Mouse (Mus musculus) layer of hippocampus, adult 18-20 months (tissue): ENCODE results near the gene Pes1. TPM values are rescaled to one million over a fixed set of nuclear protein-coding genes. Genes with fewer than 3 reads are reported as not detected.

ENCODE experiments used
- DNase-seq, 2 experiments: peaks; one replicate each; pipeline ENCODE4 v3.0.0; 2022; ENCODE audit warnings: low spot score in 2 of 2
- total RNA-seq, 2 experiments: library from RNA; stranded (reverse); gene quantifications; 2 replicates each; pipeline ENCODE4 v1.2.3; 2021

Gene Pes1
- total RNA-seq, 2 experiments from 2014 or later = 40.0 to 40.2 TPM

- DNase-seq = no peak
These were observed 2.0 kb upstream of the Pes1 start for GRCm38 (mm10) chr11:3961761-3962160.

- DNase-seq = no peak
These were observed 620 bp upstream of the Pes1 start for GRCm38 (mm10) chr11:3963155-3963554.

- DNase-seq = no peak
These were observed 819 bp downstream of the Pes1 start for GRCm38 (mm10) chr11:3964416-3965172.

DNA sequence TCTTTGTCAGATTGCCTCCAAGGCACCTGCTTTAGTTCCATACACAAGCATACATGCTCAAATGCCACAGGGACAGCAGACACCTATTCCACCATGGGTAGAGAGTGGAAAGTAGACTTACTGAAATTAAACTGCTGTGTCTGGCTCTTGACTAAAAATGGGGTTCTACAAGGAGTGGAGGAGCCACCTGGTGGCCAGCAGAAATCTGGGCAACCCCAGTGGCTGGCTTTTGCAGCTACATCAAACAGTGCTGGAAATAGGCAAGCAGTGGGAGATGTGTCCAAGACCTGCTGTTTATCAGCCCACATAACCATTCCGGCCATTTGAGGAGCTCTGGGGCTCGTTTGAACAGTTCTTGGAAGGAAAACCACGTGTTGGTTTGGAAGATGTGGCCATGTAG is 6.1 kb downstream of the Pes1 start:
- DNase-seq = no peak

DNA sequence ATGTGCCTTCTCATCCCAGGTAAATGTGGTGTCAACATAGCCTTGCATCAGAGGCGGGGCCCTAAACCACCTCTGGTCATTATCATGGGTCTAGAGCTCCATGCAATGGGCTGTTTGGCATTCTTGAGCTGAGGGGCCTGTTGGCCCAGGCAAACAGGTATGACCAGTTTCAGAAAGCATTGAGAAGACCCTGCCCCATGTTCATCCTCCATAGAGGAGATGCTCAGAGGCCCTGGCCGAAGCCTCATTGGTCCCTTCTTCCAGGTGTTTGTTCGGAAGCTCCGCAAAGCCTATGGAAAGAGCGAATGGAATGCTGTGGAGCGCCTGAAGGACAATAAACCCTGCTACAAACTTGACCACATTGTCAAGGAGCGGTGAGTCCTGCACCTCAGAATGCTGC is 6.6 kb downstream of the Pes1 start:
- no peak for DNase-seq

DNA sequence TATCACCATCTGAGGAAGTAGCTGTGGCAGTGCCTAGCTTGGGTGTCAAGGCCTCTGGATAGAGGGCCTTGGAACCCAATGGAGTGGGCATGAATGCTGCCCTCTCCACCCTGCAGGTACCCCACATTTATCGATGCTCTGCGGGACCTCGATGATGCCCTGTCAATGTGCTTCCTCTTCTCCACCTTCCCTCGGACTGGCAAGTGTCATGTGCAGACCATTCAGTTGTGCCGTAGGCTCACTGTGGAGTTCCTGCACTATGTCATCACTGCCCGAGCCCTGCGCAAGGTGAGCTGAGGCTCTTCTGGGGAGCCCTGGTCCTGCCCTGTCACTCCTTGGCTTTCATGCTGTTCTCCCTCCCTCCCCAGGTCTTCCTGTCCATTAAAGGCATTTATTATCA is 9.3 kb downstream of the Pes1 start:
- DNase-seq = no peak

- DNase-seq = no peak
These were observed 10.5 kb downstream of the Pes1 start for GRCm38 (mm10) chr11:3974311-3974710.

DNA sequence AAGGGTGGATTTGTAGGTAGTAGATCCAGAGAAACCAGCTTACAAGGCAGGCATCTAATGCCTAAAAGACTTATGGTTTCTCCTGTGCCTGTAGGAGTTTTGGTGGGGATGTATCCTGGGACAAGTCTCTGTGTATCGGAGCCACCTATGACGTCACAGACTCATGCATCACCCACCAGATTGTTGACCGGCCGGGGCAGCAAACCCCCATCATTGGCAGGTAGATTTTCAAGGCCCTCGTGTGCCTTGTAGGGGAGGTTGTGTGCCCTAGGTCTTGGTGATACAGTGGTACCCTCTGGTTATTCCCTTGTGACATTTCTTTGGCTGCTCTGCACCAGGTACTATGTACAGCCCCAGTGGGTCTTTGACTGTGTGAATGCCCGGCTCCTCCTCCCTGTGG is 12.9 kb downstream of the Pes1 start, which contains the start of gene 4930556J24Rik:
Gene 4930556J24Rik, minus strand, starts transcription at position 101 of the 400 bp plus-strand sequence.
- DNase-seq = no peak

DNA sequence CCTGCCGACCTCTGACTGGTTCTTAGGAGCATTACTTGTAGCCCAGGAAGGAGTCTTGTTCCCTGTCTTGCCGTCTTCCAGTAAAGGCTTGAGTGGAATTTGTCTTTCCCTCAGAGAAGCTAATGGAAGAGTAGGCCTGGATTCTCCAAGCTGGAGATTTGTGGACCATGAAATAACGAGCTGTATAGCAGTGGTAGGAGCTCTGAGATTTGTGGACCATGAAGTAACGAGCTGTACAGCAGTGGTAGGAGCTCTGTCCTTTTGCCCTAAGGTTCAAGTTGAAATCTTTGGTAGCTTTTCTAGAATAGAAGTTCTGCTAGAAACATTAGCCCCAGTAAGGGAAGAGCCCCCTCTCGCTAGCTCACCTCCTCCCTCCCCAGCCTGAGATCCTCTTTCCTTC is 14.6 kb downstream of the Pes1 start:
- DNase-seq = no peak

DNA sequence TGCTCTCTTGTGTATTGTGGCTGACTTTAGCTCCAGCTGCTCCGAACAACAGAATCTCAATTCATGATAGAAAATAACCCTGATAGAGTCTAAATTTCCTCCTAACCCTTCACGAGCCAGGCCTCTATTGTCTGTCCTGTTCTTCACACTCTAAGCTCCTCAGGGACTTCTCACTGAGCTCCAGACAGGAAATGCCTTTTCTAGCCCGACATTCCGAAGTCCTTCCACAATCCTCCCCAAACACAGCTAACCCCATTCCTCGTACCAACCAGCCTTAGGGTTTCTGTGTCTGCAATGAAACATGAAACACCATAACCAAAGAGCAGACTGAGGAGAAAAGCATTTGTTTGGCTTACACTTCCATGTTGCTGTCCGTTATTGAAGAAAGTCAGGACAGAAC is 17.8 kb downstream of the Pes1 start:
- DNase-seq = no peak

DNA sequence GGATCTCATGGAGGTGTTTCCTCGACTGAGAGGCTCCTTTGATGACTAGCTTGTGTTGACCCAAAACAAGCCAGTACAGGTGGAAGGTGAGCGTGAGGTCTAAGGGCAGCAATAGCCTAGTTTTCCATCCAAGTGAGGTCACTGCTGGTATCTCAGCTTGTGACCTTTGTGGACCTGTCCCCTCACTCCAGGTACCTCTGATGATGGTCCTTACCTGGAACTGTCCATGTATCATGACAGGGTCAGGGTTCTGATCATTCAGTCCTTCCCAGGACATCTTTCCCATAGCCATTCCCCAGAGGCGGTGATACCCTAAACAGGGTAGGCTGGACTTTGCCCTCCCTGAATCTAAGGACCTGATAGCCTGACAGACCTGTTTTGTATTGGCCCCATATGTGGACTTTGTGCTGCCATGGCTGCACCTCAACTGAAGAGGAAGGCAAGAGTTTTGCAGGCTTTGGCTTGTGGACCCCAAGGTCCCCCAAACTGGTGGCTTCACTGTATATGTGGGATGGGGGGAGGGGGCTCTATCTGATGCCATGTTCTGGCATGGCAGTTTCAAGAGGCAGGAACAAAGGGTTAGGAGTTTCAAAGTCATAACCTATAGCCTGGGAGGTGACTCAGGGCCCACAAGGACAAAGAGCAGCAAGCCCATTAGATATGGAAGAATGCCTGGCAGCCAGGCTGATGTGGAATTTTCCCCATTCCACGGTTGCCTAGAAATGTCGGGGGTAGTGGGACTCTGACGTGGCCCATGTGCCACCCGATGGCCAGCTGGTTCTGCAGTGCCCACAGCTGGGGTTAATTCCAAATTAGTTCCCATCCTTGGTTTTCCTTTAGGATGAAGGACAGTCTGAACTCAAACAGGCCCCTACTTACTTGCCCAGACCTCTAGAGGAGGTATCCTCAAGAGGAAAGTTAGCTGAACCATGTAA is 18.8 kb downstream of the Pes1 start:
- DNase-seq = no peak

- peak in 1 of 2 experiments; percentile 50 for DNase-seq
These were observed 19.6 kb downstream of the Pes1 start, which contains the start of gene Gal3st1 for GRCm38 (mm10) chr11:3983291-3983862. Gene Gal3st1, plus strand, starts transcription at chr11:3983636.

DNA sequence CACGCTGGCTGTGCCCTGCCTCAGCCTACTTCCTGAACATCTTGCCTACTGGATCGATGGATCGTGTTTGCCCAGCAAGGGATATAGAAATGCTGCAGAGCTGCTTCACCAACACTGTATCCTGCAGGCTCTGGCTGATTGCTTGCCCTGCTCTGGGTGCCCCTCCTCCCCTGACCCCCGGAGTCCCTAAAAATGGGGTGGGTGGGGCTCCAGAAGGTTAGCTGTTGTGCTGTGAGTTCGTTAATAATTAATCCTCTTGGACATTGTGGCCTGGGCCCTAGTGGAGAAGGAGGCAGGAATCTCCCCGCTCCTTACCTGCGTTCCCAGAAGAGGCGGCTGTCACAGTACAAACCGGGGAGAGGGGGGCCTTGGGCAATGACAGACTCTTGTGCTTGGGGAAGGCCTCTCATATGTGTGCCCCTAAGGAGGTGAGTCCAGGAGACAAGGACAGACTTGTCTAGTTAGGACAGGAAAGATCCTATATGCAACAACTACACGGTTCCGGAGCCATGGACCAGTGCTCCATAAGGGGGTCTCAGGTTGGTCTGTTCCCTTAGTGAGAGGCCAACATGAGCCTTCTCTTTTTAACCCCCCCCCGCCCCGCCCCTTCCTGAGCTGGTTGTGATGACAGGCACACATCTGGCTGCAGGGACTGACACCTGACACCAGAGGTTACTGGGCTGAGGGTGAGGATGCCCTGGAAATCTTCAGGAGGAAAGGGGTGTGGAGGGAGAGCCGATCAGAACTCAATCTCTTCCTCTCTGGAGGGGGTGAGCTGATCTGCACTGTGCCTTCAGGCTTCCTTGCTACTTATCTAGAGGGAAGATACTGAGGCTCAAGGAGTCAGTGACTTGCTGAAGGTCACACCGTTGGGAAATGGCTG is 20.3 kb downstream of the Pes1 start:
- no peak for DNase-seq

- DNase-seq = no peak
These were observed 26.0 kb downstream of the Pes1 start for GRCm38 (mm10) chr11:3989748-3990147.

DNA sequence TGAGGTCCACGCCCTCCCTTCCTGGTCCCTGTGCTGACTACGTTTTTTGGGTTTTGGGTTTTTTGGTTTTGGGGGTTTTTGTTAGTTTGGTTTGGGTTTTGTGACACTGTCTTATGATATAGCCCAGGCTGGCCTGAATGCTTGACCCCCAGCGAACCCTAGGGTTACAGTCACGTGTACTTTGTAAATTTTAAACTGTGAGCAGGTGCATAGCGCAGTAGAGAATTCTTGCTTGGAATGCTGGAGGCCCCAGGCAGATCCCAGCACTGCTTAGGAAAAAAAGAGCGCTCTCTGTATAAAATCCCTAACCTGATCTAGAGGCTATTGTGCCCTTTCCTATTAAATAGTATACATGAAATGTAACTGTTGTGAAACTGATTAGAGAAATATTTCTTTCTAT is 29.4 kb downstream of the Pes1 start:
- DNase-seq = no peak

- no peak for DNase-seq
These were observed 30.1 kb downstream of the Pes1 start for GRCm38 (mm10) chr11:3993914-3994313.

GRCm38 (mm10) chr11:3995511-3995910 is 31.7 kb downstream of the Pes1 start:
- no peak for DNase-seq

DNA sequence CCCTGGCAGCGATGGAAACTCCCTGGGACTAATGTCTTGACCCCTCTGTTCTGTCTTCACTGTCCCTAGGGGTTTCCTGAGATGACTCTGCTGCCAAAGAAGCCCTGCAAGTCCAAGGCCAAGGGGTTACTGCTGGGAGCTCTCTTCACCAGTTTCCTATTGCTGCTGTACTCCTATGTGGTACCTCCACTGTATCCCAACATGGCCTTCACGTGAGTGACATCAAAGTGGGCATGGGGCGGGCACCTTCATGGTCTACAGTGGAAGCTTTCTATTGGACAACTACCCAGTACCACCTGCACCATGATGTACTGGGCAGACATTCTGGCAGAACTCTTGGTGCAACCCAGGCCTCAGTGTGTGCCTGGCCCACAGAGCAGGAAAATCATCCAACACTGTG is 33.1 kb downstream of the Pes1 start:
- DNase-seq = no peak

- DNase-seq = no peak
These were observed 34.4 kb downstream of the Pes1 start for GRCm38 (mm10) chr11:3997978-3998720.

DNA sequence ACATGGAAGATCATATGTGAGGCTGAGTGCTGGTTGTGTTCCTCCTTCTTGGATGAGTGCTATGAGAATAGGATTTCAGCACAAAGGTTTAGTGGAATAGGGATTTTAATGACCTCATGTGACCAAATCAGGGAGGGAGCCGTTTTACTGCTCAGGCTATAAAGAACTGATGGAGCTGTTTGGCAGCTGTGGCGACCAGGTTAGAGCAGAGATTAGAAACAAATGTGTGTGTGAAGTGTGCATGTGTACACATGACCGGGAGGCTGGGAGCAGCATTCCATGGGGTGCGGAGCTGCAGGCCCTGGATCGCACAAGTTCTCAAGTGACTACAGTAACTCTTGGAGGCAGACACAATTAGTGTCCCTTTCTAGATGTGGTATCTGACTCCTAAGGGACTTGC is 35.8 kb downstream of the Pes1 start:
- no peak for DNase-seq
